Mouse (Mus musculus) embryo, embryonic 11.5 days (tissue): ENCODE measurements at regions not wholly inside any gene's neighbourhood (a gene's known extent, or its start where the extent isn't known, plus 50 kb on each side); places are given as distances from the start of the nearest gene placed in this dataset.

Source experiments
- DNase-seq: peaks from one replicate; pipeline ENCODE4 v3.0.0-alpha.2; 2012; ENCODE audit warnings: low read depth, low spot score

DNA sequence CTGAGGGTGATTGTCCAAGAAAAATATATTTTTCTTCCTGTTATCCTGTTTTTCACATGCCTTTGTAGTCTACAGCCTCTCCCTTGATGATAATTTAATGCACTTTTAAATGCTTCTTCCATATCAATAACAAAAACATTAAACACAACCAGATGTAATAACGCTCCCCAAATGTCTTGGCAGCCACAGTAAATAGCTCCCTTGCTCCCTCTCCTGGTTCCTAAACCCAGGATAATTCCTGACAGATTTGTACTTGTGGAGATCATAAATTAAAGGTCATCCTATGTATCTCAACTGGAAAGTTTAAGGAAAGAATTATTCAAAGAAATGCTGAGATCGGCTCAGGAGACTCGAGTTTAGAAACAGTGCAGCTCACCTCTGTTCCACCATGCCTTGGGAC is 306.6 kb downstream of the Arl4a start:
- DNase-seq, result no peak

DNA sequence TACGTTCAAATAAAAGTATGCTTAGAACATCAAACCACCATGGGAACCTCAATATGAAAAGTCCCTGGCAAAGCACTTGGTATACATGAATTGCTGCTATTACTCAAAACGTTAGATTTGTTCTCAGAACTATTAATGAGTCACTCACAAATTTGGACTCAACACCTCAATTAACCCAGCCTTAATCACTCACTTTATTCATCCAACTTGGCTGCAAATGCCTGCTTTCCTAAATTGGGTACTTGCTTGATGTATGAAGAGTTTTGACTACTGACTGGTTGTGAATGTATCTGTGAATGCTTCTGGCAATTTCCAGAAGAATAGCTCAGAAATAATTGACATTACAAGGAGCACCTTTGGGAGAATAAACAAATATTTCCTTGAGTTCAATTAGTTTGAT is 308.6 kb downstream of the Arl4a start:
- DNase-seq, result no peak

DNA sequence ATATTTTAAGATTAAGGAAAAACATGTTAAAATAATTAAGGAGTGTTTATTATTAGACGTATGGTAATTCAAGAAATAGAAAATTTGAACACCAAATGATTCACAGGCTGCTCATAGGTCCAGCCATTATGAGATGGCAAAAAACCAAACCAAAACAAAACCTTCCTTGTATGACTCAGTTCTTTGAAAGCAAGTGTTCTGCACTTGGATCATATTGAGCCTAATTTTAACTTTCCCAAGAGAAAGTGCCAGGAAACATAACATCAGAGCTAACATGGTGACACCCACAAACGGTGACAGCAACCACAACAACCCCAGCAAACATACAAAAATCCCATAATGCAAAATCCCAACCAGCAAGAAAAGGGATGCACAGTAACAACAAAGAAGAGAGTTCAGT is 313.7 kb downstream of the Arl4a start:
- DNase-seq, result no peak

DNA sequence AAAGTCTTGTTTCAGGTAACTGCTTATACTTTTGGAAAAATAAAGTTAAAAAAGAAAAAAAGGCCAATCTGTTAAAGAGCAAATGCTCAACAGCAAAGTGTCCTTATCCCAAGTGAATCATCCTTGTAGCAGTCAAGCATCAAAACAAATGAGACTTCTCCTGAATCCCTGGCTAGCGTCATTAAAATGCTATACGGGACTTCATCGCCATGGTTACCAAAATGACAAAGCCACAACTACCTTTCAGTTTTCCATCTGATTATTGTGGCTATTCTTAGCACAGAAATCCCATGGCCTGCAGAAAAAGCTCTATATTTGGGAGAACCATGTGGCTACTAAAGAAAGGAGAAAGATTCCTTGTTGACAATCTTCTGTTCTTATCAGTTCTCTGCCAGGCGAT is 322.7 kb downstream of the Arl4a start:
- peak; percentile 13 for DNase-seq

DNA sequence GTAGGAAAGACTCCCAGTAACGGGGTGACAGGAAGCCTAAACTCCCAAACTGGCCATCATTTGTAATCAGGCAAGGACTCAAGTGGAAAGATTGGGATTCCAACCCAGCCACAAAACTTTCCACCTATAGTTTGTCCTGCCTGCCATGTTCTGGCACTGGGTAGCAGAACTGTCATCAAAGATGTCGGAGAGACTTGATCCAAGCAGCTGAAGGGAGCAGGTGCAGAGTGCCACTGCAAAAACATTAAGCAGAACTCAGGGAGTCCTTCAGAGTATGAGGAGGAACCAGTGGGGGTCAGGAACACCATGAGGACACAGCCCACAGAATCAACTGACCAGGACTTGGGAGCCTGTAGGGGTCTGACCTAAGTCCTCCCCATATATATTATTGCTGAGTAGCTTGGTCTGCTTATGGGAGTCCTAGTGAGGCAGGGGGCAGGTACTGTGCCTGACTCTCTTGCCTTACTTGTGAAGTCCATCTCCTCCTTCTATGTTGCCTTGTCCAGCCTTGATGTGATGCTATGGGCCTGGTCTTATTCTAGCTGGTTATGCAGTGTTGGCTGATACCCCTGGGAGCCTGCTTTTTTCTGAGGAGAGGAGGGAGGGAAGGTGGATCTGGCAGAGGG is 323.5 kb downstream of the Arl4a start:
- DNase-seq, result no peak

DNA sequence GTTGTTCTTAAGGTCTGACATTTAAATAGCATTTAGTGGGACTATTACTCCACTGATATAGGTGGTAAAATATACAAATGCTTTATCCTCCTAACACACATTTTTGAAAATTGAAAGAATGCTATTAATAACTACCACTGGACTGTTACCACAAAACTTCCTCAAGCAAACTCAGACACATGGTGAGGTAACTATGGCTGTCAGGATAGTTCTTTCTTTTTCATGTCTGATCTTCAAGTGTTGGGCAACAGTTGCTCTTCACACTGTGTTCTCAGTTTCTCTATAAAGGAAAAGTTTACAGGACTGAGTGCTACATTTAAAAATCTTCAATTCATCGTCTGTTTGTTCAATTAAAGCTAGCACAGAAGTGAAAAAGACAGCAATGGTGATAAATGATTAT is 326.0 kb downstream of the Arl4a start:
- no peak for DNase-seq

DNA sequence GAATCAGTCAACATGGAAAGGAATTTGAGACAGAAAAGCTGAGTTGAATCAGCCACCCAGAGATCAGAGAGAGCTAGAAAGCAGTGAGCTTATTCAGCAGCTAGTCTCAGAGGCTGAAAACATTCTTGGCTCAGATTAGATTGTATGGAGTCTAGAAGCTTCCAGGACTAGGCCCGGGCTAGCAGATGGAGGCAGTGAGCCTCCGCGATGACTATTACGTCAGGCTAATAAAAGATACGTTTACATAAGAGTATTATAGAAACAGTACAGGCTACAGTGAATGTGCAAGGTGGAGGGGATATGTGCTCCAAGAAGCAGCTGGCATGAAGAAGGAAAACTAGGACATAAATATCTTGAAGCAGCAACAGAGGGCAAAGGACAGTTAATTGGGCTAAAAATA is 328.0 kb downstream of the Arl4a start:
- DNase-seq, result no peak

DNA sequence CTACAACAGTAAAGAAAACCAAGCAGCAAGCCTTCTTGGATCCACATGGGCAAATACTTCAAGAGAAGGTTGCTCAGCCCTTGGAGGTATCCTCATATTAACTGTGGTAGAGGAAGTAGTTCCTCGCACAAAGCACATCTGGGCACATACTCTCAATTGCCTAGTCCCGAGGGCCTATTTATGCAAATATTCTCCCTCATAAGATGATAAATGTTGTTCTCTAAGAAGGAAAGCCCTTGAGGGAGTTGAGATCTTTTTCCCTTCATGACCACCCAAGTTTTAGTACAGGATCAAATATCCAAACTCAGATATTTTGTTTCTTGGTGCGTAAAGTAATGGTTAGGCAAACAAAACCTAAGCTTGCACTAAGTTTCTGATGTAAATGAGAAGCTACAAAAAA is 340.6 kb downstream of the Arl4a start:
- DNase-seq, result no peak

DNA sequence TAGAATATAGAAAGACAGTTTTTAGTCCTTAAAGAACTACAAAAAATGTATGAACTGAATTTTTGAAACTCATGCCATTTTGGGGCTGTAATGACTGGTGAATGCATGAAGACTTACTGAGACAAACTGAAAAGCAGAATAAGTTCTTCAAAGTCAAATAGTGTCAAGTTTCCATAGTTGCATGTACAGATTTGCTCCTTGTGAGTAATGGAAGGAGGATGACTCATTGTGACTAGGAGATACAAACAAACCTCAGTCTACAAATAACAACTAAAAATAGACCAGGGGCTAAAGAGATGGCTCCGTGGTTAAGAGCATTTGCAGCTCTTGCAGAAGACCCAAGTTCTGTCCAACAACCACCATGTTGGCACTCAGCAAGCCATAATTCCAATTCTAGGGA is 342.5 kb downstream of the Arl4a start:
- no peak for DNase-seq

DNA sequence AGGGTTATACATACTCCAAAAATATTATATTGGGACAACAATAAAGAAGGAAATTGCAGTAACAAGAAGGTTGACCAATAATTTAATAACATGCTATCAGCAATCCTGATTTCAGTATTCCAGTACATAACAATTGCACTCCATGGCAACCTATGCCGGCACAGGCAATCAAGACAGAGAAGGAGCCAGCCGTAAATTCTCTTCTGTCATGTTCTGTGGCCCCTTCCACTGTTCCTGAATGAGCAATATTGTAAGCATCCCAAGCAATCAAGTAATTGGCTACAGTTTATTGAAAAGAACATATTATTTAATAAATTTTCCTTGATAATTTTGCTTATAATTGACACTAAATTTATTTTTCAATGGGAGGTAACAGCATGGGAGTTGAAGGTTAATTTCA is 345.8 kb downstream of the Arl4a start:
- DNase-seq, result no peak

DNA sequence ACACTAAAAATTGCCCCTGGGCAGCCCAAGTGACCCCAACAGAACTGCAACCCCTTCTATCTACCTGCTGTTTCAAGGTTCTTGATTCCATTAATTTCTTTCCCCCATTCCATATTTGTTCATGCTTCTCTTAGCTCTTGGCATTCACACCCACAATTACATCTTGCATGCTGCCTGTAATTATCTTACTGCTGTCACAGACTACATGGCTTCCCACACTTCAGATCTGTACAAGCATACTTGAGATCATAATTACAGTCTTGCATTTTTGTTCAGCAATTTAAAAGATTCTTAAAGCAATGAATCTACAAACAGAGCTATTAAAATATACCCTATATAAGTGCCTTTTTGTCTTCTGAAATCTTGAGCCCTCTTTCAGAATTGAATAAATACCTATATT is 352.4 kb downstream of the Arl4a start:
- no peak for DNase-seq

DNA sequence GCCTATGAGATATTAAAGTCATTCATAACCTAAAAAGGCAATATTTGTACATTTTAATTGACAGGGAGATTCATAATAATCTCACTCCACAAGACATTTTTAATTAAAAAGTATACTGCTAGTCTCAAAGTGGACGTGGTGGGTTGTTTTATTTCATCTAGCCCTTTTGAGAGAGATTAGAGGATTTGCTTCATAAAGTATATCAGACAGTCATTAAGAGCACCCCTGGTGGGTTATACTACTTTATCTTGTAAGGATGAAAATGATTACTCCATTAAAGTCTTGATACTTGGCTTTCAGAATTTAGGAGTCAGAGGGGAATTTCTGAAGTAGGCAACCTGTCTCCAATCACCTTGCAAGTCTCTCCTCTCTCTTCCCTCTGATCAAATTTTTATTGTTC is 355.7 kb downstream of the Arl4a start:
- DNase-seq, result no peak

DNA sequence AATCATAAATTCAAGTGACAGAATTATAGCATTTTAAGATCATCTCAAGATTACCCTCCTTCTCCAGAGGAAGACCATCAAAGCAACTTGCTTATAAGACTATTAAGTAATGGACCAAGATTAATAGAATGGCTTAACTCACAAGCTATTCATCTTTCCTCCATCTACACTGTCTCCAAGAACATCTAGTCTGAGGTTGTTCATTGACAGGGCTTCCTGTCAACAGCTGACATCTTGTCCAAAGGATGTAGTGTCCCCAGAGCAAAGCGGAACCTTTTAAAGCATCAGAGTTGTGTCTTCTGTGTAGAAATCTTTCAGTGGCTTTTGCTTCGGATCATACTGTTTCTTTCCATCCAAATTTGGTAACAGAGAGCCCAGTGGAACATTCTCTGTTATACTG is 362.2 kb downstream of the Arl4a start:
- DNase-seq, result no peak

DNA sequence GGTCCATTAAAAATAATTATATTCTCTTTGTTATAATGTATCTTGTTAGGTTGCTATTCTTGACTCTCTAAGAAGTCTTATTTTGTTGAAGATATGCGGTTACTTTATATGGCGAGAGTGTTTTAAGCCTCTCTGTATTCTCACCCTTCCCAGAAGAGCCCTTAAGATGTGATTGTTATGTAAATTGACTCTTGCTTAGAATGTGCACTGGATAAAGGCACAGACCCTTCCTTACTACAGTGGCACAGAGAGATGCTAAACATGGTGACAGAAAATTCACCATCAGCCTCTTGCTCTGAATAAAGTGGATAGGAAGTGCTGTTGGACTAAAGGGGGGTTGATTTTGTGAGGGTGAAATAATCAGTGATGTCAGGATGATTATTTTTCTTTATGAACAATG is 370.1 kb downstream of the Arl4a start:
- no peak for DNase-seq

DNA sequence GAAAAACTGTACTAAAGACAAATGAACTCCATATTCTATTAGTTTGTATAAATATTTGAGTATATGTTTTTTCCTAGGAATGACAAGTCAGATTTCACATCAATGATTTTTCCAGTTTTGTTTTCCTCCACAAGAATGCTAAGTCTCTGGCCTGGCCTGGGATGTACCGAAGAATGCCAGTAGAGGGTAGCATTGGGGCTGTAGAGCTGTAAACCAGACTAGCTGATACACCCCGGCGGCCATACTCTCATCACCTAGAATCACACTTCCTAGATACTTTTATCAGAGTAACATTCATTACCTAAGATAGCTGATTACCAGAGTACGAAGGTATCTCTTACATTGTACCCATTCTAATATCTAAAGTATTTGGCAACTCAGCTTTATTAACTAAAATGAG is 372.4 kb downstream of the Arl4a start:
- DNase-seq, result peak; percentile 40

DNA sequence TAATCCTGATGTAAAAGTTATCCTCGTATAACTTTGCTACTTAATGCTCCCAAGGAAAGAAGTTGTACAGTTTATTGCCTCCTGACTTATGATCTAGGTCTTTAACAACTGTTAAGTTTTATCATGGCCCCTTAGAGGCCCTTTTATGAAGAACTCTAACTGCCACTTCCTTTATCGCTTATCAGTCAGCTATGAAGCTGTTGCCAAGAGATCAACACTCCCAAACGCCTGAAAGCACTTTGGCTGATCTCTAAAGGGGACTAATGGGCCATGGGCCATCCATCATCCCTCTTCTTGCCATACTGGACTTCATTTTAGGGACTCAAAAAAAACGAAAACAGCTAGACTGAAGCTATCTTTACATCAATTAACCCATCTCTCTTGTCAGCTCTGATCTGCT is 377.4 kb downstream of the Arl4a start:
- DNase-seq, result no peak

DNA sequence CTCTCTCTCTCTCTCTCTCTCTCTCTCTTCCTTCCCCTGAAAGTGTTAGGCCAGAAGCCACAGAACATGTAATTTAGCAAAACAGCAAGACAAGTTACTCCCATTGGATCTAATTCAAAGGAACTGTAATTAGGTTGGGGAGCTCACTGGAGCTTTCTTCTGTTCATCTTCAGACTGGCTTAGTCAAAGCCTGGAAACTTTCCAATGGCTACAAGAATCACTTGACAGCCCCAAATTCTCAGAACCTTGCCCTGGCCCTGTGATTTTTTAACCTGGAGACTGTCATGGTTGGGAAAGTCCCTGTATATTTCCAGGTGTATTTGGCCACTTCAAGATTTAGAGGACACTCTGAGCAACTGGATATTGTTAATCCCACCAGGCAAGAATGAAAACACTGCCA is 381.2 kb downstream of the Arl4a start:
- DNase-seq, result no peak

DNA sequence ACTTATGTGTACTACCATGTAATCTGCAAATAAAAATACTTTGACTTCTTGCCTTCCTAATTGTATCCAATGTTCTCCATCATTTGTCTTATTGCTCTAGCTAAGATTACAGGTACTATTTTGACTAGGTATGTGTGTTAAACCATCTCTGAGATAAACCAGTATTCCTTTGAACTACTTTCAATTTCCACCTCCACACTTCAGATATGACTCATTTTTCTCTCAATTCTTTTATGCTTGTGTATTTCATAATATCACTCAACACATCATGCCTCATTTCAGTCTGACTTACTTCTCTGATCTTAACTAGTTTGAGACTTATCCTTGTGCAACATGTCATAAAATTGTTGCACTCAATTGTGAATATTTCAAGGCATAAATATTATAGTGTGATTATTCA is 388.9 kb downstream of the Arl4a start:
- no peak for DNase-seq

DNA sequence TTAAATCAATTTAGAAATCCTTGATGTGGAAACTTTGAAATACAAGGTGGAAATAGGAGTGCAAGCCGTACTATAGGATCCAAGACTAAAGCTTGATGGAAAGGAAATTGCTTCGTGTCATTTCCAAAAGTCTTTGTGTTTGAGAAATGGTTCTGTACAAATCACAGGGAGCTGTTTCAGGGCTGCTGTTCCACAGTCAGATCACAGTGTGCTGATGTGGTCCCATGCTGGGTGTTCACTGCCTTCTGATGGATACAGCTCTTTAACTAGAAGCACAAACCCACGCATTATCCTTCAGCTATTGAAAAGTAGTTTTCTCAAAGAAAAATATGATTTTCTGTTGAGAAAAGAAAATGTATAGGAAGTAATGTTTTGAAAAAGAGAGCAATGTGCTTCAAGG is 391.3 kb downstream of the Arl4a start:
- no peak for DNase-seq

DNA sequence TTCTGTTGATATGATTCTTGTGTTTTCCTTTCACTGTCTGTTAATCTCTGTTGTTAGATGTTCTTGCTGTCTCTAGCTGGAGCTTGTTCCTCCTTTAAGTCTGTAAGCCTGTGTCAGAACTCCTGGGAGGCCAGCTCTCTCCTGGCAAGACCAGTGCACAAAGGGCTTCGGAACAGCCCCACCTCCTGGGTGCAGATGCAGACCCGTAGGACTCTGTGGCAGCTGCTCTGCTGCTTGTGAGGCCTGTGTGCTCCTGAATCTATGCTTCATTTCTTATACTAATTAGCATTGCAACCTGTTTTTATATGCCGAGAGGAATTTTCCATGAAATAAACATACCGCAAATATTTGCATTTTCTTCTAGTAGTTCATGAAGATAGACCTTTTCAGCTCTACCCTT is 392.2 kb downstream of the Arl4a start:
- DNase-seq, result no peak

DNA sequence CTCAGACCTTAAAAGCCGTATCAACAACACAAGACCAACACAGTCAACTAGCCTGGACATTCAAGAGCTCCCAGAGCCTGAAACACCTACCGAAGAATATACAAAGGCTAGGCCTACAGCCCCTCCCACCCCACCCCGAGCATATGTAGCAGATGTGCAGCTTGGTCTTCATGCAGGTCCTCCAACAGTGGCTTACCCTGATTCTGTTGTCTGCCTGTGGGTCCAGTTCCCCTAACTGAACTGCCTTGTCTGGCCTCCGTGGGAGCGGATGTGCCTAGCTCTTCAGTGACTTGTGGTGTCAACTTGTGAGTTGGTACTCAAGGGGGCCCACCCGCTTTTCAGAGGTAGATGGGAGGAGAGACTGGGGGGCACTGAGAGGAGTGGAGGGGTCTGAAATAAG is 398.6 kb downstream of the Arl4a start:
- no peak for DNase-seq

DNA sequence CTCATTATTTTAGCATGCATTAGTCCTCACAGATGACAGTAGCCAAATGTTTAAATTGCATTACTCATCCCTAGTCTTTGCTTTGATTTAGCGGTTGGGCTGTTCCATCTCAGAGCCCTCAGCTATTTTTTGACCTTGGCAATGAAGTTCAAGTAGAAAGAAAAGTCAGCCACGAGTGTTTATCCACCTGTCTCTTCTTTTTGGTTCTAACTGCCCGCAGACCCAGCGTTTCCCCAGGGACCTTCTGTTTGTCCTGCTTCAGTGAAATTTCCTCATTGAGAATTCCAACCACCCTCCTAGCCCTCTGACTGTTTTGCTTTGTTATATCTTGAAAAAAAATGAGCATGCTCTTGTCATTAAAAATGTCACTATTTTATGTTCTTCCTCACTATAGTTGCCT is 403.5 kb downstream of the Arl4a start:
- DNase-seq, result no peak

DNA sequence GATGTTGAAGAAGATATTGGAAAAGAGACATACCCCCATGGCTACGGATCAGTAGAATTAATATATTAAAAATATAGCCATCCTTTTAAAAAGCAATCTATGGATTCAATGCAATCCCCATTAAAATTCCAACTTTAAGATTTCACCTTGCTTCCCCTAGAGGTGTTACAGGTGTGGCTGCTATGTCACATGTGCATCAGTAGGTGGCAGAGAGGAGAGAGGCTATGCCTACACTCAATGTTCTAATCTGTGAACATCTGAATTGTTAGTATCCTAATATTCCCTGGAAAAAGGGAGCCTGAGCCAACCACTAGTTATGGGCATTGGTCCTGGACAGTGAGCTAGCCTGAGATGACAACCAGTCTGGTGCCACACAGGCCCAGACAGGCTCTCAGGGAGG is 416.6 kb downstream of the Arl4a start:
- no peak for DNase-seq

DNA sequence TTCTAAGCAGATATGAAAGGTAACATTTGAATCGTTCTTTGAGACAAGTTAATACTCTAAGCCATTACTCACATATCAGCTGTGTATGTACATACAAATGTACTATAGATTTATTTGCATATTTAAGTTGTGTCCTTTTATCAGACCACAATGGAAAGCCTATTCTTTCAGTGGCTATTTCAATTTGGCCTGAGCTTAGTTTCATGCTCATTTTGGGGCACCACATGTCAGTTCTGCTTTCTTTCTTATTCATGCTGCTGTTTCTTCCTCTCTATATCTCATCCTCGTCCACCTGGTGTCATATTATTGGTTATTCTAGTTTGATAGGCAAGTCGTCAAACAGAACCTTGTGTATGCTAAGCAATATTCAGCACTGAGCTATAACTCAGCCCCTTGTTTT is 432.5 kb downstream of the Arl4a start:
- no peak for DNase-seq

DNA sequence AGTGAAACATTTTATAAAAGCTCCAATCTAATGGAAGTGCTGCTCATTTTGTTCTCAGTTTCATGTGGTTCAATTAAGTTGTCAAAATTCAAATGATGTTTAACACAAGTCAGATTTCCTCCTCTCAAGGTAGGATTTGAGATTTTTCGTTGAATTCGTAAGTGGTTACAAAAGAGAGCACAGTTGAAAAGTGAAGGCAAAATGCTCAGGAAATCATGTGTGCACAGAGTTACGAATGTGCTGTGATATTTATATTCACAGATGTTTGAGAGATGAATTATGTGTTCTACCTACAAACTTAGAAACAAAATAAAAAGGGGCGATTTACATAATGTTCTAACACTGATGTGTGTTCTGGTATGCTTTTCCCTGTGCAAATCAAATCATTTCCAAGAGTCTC is 433.1 kb downstream of the Arl4a start:
- DNase-seq, result no peak
